Mouse (Mus musculus): Measurements from ENCODE around the gene Itch.

DNA sequence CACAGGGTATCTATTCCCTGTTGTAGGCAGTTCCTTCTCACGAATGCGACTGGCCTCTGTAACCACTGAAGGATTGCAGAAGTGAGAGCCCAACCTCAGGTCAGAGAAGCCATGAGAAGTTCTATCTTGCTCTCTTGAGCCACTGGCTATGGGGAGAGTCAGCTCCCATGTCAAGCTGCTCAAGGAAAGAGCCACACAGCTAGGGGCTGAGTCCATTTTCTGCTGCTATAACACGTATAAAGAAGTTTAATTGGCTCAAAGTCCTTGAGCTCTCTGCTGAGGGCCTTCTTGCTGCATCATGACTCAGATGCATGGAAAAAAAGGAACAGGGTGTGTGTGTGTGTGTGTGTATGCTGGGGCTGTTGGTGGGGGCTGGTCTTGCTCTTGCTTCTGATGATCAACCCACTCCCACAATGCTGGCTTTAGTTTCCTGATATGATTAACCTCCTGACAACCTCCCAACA lies 32.5 kb upstream of the Itch start:
- TF ChIP-seq CTCF (IDR thresholded peaks at IDR 0.05; ENCODE audit: borderline replicate concordance, extremely low read depth, insufficient read depth, insufficient read length) (no peak), POLR2A (IDR thresholded peaks at IDR 0.05; ENCODE audit: borderline replicate concordance, extremely low read depth, insufficient read depth, insufficient read length, poor library complexity, severe bottlenecking) (no peak)
